Comparison of ENCODE assay signal across 21 mouse cellular contexts in genomic region chr11:23698526-23698925, GRCm38 (mm10). TPM values are rescaled to one million over a fixed set of nuclear protein-coding genes. Genes with fewer than 3 reads are reported as not detected.
A peak's percentile ranks its signal among the peaks of the same experiment; 100 is the strongest.
DNase-seq lines count a peak whose midpoint lies in the region; ATAC-seq and TF ChIP-seq lines count a peak whose summit lies in the region.
"Had no signal": no experiment of that assay in that cellular context is flagged by ENCODE, and none has a peak within 500 bp of the region (broad histone marks: within the 10 kb centered on the region; RNA-seq: fewer than 3 reads in every experiment).

No protein-coding gene starts in this region.

- no peak for TF ChIP-seq CTCF in liver, adult 2 months (IDR thresholded peaks at IDR 0.05; ENCODE audit: low read depth, low read length)
- no peak for TF ChIP-seq CTCF in CH12.LX (conservative IDR thresholded peaks at IDR 0.05 in 1 of 2, IDR thresholded peaks at IDR 0.05 in 1 of 2; ENCODE audit: low read depth in 2 of 2, low read length in 2 of 2)
- no peak for TF ChIP-seq CTCF in MEL (IDR thresholded peaks at IDR 0.05 in 2 of 3, conservative IDR thresholded peaks at IDR 0.05 in 1 of 3; ENCODE audit: control insufficient read depth in 1 of 3, insufficient read depth in 1 of 3, low read depth in 2 of 3, low read length in 3 of 3, poor library complexity in 1 of 3, severe bottlenecking in 1 of 3)

- no peak overlapping the region for H3K4me3 ChIP-seq in liver, adult 2 months (ENCODE audit: insufficient read depth, low read depth, low read length)
- H3K4me3 ChIP-seq in CH12.LX (replicated peaks in 1 of 3; ENCODE audit: low read depth in 2 of 3, low read length in 2 of 3, poor library complexity in 1 of 3) (no peak overlapping the region), MEL (ENCODE audit: control insufficient read depth in 1 of 2, insufficient read depth in 1 of 2, low read depth in 2 of 2, low read length in 2 of 2) (no peak overlapping the region), macrophage (ENCODE audit: inconsistent target) (no peak overlapping the region)
- no peak overlapping the region for H3K4me3 ChIP-seq in liver, embryonic 11.5 days (ENCODE audit: low read depth, low read length)
- H3K4me3 ChIP-seq: embryonic facial prominence, embryonic 10.5 days; embryonic facial prominence, embryonic 12.5 days; forebrain, embryonic 13.5 days; forebrain, embryonic 15.5 days had no signal

- peaks cover 2% of the 10 kb centered on the region; the same call in 1 of the 2 replicates for H3K36me3 ChIP-seq in liver, adult 2 months (ENCODE audit: control insufficient read depth, insufficient read depth, low read length)
- peaks cover 13 to 54% of the 10 kb centered on the region in 2 experiments for H3K36me3 ChIP-seq in CH12.LX (replicated peaks in 1 of 2; ENCODE audit: control insufficient read depth in 1 of 2, insufficient read depth in 1 of 2, low read length in 1 of 2)
- H3K36me3 ChIP-seq in MEL (ENCODE audit: control insufficient read depth in 1 of 2, insufficient read depth in 2 of 2, low read length in 2 of 2): peaks cover 18 to 22% of the 10 kb centered on the region in 2 experiments
- 0 out of 2 replicates have a peak, but pooled peaks cover 5% of the 10 kb centered on the region for H3K36me3 ChIP-seq in macrophage (ENCODE audit: inconsistent target)
- 0 out of 2 replicates have a peak, but pooled peaks cover 2% of the 10 kb centered on the region for H3K36me3 ChIP-seq in liver, embryonic 11.5 days (ENCODE audit: control insufficient read depth, insufficient read depth, low read length)

- H3K27ac ChIP-seq in liver, adult 2 months (replicated peaks; ENCODE audit: insufficient read depth, low read depth, low read length): no peak overlapping the region; the same call in 1 of the 2 replicates
- H3K27ac ChIP-seq in CH12.LX (ENCODE audit: insufficient read depth, low read depth) (0 out of 2 replicates have a peak overlapping the region, but pooled peaks have one; percentile 7), MEL (ENCODE audit: control insufficient read depth, low read depth, low read length) (no peak overlapping the region), macrophage (peak overlapping the region; percentile 43; the same call in 1 of the 2 replicates)
- H3K27ac ChIP-seq in liver, embryonic 11.5 days (ENCODE audit: low read depth, low read length): no peak overlapping the region
- H3K27ac ChIP-seq: embryonic facial prominence, embryonic 10.5 days; embryonic facial prominence, embryonic 12.5 days; forebrain, embryonic 13.5 days; forebrain, embryonic 15.5 days had no signal

- TF ChIP-seq POLR2A in liver, adult 2 months (IDR thresholded peaks at IDR 0.05; ENCODE audit: extremely low read depth, insufficient read depth, low read length): no peak
- TF ChIP-seq POLR2A in CH12.LX (IDR thresholded peaks at IDR 0.05; ENCODE audit: low read depth, low read length) (no peak), MEL (IDR thresholded peaks at IDR 0.05; ENCODE audit: control insufficient read depth in 1 of 2, insufficient read depth in 1 of 2, low read depth in 1 of 2, low read length in 2 of 2, poor library complexity in 1 of 2) (no peak)

- 42% methylated on average over 2 of the region's 2 CpGs for WGBS in liver, adult 2 months
- WGBS in macrophage (ENCODE audit: missing documents): 94% methylated on average over 2 of the region's 2 CpGs
- WGBS in liver, embryonic 11.5 days: 82% methylated on average over 2 of the region's 2 CpGs

- DNase-seq in liver, adult 2 months (ENCODE audit: extremely low read depth, low read depth, low spot score): peak; percentile 66
- no peak for DNase-seq in liver
- DNase-seq in CH12.LX (ENCODE audit: extremely low read depth): no peak
- DNase-seq in MEL (ENCODE audit: low read depth, low spot score): no peak
- no peak for DNase-seq in liver, embryonic 11.5 days (ENCODE audit: low spot score)
- DNase-seq in kidney, postnatal 36 days: no peak
- DNase-seq: adrenal gland, adult 2 months; adrenal gland, postnatal 10 days; adrenal gland, postnatal 25 days; cerebellum, adult 11-12 months; cerebellum, adult 2 months; cerebellum, adult 9-10 months; cerebellum, postnatal 10 days; cerebellum, postnatal 25 days; forebrain, postnatal 0 days had no signal

- dilution Hi-C loops in CH12.LX (cut with MboI; ENCODE audit: extremely low pct_ligation_motif_present, extremely low pct_unique_long_range_greater_than_20kb, low sequenced_read_pairs): no loop called here

- H3K27me3 ChIP-seq in liver, adult 2 months (ENCODE audit: control insufficient read depth, insufficient read depth, low read length): no peaks in the 10 kb centered on the region
- H3K27me3 ChIP-seq in CH12.LX (replicated peaks): no peaks in the 10 kb centered on the region
- H3K27me3 ChIP-seq in MEL (ENCODE audit: control insufficient read depth in 1 of 2, insufficient read depth in 2 of 2, low read length in 2 of 2): no peaks in the 10 kb centered on the region
- H3K27me3 ChIP-seq in liver, embryonic 11.5 days (replicated peaks; ENCODE audit: control insufficient read depth, insufficient read depth, low read length): no peaks in the 10 kb centered on the region
- H3K27me3 ChIP-seq: embryonic facial prominence, embryonic 12.5 days; forebrain, embryonic 13.5 days; forebrain, embryonic 15.5 days had no signal

- in situ Hi-C loops in CH12.LX (cut with MboI; ENCODE audit: low pct_ligation_motif_present, low pct_unique_long_range_greater_than_20kb, low sequenced_read_pairs): loop anchor here (25.0 kb wide), 1 partner anchor 164 kb away; no protein-coding TSS in a partner anchor

- TF ChIP-seq RAD21 in CH12.LX (IDR thresholded peaks at IDR 0.05; ENCODE audit: low read depth, low read length) (no peak), MEL (IDR thresholded peaks at IDR 0.05; ENCODE audit: low read depth, low read length) (no peak)

- no peaks in the 10 kb centered on the region for H3K9me3 ChIP-seq in CH12.LX (replicated peaks; ENCODE audit: low read length)
- H3K9me3 ChIP-seq in MEL (replicated peaks; ENCODE audit: insufficient read depth, low read length): no peaks in the 10 kb centered on the region
- H3K9me3 ChIP-seq in liver, embryonic 11.5 days (ENCODE audit: control insufficient read depth, low read length): no peaks in the 10 kb centered on the region
- H3K9me3 ChIP-seq: embryonic facial prominence, embryonic 10.5 days; embryonic facial prominence, embryonic 12.5 days; forebrain, embryonic 13.5 days; forebrain, embryonic 15.5 days; G1E had no signal

- no peak for ATAC-seq in liver, embryonic 11.5 days (replicated peaks; ENCODE audit: low FRiP score)
- ATAC-seq: forebrain, embryonic 13.5 days; forebrain, embryonic 15.5 days; forebrain, postnatal 0 days had no signal

- no peak for TF ChIP-seq EP300 in CH12.LX (IDR thresholded peaks at IDR 0.05; ENCODE audit: low read length)
- TF ChIP-seq EP300 in MEL (IDR thresholded peaks at IDR 0.05; ENCODE audit: low read depth in 1 of 2, low read length in 2 of 2): no peak

- H3K4me1 ChIP-seq in liver, adult 2 months (ENCODE audit: control insufficient read depth, insufficient read depth, low read length): peaks cover 5% of the 10 kb centered on the region; the same call in 1 of the 2 replicates
- H3K4me1 ChIP-seq in CH12.LX (ENCODE audit: control insufficient read depth in 1 of 2, insufficient read depth in 2 of 2) (peaks cover 26 to 74% of the 10 kb centered on the region in 2 experiments), MEL (ENCODE audit: control insufficient read depth in 1 of 2, insufficient read depth in 2 of 2, low read length in 2 of 2) (peaks cover 2 to 5% of the 10 kb centered on the region in 2 experiments; a peak in 2 of 4 replicates)
- no peaks in the 10 kb centered on the region for H3K4me1 ChIP-seq in liver, embryonic 11.5 days (replicated peaks; ENCODE audit: control insufficient read depth, insufficient read depth, low read length)
- H3K4me1 ChIP-seq: embryonic facial prominence, embryonic 10.5 days; embryonic facial prominence, embryonic 12.5 days; forebrain, embryonic 15.5 days had no signal

- H3K9ac ChIP-seq in liver, adult 2 months (ENCODE audit: low read depth, low read length): no peak overlapping the region
- H3K9ac ChIP-seq in CH12.LX (ENCODE audit: insufficient read depth, low read depth): no peak overlapping the region
- no peak overlapping the region for H3K9ac ChIP-seq in MEL (ENCODE audit: control insufficient read depth, low read depth, low read length, poor library complexity, severe bottlenecking)
- H3K9ac ChIP-seq in liver, embryonic 11.5 days (ENCODE audit: low read depth, low read length): no peak overlapping the region
- H3K9ac ChIP-seq: embryonic facial prominence, embryonic 12.5 days; forebrain, embryonic 13.5 days; forebrain, embryonic 15.5 days; forebrain, postnatal 0 days had no signal

- H3K4me2 ChIP-seq in CH12.LX (ENCODE audit: insufficient read depth, low read depth, poor library complexity, severe bottlenecking): no peak overlapping the region
- no peak overlapping the region for H3K4me2 ChIP-seq in liver, embryonic 11.5 days
- H3K4me2 ChIP-seq: embryonic facial prominence, embryonic 12.5 days; forebrain, embryonic 13.5 days; forebrain, embryonic 15.5 days had no signal

- no peaks in the 10 kb centered on the region for H3K79me2 ChIP-seq in liver, adult 2 months (ENCODE audit: control insufficient read depth, insufficient read depth, low read length)
- H3K79me2 ChIP-seq in CH12.LX (replicated peaks; ENCODE audit: control insufficient read depth, extremely low read depth, insufficient read depth, poor library complexity, severe bottlenecking): peaks cover 43% of the 10 kb centered on the region
- peaks cover 7% of the 10 kb centered on the region for H3K79me2 ChIP-seq in MEL (ENCODE audit: control insufficient read depth, insufficient read depth, low read length, poor library complexity)
- peaks cover 40% of the 10 kb centered on the region for H3K79me2 ChIP-seq in macrophage (ENCODE audit: inconsistent target)

RNA-seq across cellular contexts. Expression of gene Pex13, which starts 32.8 kb away (rescaled TPM):
- total RNA-seq in liver, adult 2 months (2014; rRNA removed): 28.9 and 29.4 TPM in 2 replicates
- 11.5 and 18.1 TPM in 2 replicates for polyA plus RNA-seq in liver, adult 2 months (2012; rRNA removed)
- total RNA-seq in CH12.LX (2012; rRNA removed) (20.4 and 22.6 TPM in 2 replicates), CH12.LX (2014; rRNA removed) (21.5 and 24.9 TPM in 2 replicates), MEL (2012; rRNA removed) (24.7 and 32.1 TPM in 2 replicates)
- polyA plus RNA-seq in CH12.LX (2012; ENCODE audit: insufficient read length, low read depth) (42.7 and 50.7 TPM in 2 replicates), MEL (2012; ENCODE audit: insufficient read depth in 1 of 2, insufficient read length in 2 of 2, low read depth in 1 of 2, low replicate concordance in 2 of 2, missing spikeins in 1 of 2) (10 to 100 TPM in 1 of 2 experiments, not detected in 1; 24.7 TPM), macrophage (2018) (14.0 to 16.5 TPM (median 15.8 TPM) in 3 replicates)
- 10 to 100 TPM; 10.8 to 67.5 (median 30.6) TPM for total RNA-seq in macrophage (2018; cell fraction: chromatin; rRNA removed)
- total RNA-seq in macrophage (2018; cell fraction: cytosol; rRNA removed): 10 to 100 TPM; 11.2 to 26.3 (median 19.0) TPM
- total RNA-seq in macrophage (2018; cell fraction: nucleus; rRNA removed): 10 to 100 TPM; 10.0 to 51.9 (median 26.4) TPM
- 21.0 and 27.6 TPM in 2 replicates for polyA plus RNA-seq in liver, embryonic 11.5 days (2014; fragmentation: Nextera tagmentation; extraction: Ambion mirVana)

RNA-seq across cellular contexts. Expression of gene Pus10, which starts 33.1 kb away (rescaled TPM):
- 15.8 and 21.6 TPM in 2 replicates for total RNA-seq in liver, adult 2 months (2014; rRNA removed)
- 1.7 and 2.1 TPM in 2 replicates for polyA plus RNA-seq in liver, adult 2 months (2012; rRNA removed)
- total RNA-seq in CH12.LX (2012; rRNA removed) (57.6 and 72.4 TPM in 2 replicates), CH12.LX (2014; rRNA removed) (113 and 138 TPM in 2 replicates), MEL (2012; rRNA removed) (52.5 and 55.3 TPM in 2 replicates)
- polyA plus RNA-seq in CH12.LX (2012; ENCODE audit: insufficient read length, low read depth) (92.3 and 98.1 TPM in 2 replicates), MEL (2012; ENCODE audit: insufficient read depth in 1 of 2, insufficient read length in 2 of 2, low read depth in 1 of 2, low replicate concordance in 2 of 2, missing spikeins in 1 of 2) (100 to 1,000 TPM in 1 of 2 experiments, 10 to 100 TPM in 1; 43.4 to 416 TPM), macrophage (2018) (13.4 to 17.9 TPM (median 17.4 TPM) in 3 replicates)
- total RNA-seq in macrophage (2018; cell fraction: chromatin; rRNA removed): 100 to 1,000 TPM in 2 of 26 experiments, 10 to 100 TPM in 24; 19.7 to 105 (median 71.1) TPM
- total RNA-seq in macrophage (2018; cell fraction: cytosol; rRNA removed): 10 to 100 TPM; 14.6 to 33.8 (median 23.9) TPM
- 10 to 100 TPM; 12.6 to 63.3 (median 40.2) TPM for total RNA-seq in macrophage (2018; cell fraction: nucleus; rRNA removed)
- 28.2 and 32.6 TPM in 2 replicates for polyA plus RNA-seq in liver, embryonic 11.5 days (2014; fragmentation: Nextera tagmentation; extraction: Ambion mirVana)

Comparison
In these comparisons a context has a peak if more than half of its experiments do, and no peak if none do; other contexts are left out.
1. H3K27ac ChIP-seq: peak in CH12.LX (single experiment) and macrophage (single experiment); none in liver, adult 2 months (single experiment), MEL (single experiment) and liver, embryonic 11.5 days (single experiment).